Comparison of ENCODE assay signal across 20 mouse cellular contexts in genomic region chr1:36401509-36401908, GRCm38 (mm10). TPM values are rescaled to one million over a fixed set of nuclear protein-coding genes. Genes with fewer than 3 reads are reported as not detected.
DNase-seq lines count a peak whose midpoint lies in the region; ATAC-seq and TF ChIP-seq lines count a peak whose summit lies in the region.
"Had no signal": no experiment of that assay in that cellular context is flagged by ENCODE, and none has a peak within 500 bp of the region (broad histone marks: within the 10 kb centered on the region; RNA-seq: fewer than 3 reads in every experiment).

No protein-coding gene starts in this region.

- H3K36me3 ChIP-seq in forebrain, embryonic 16.5 days (ENCODE audit: control insufficient read depth, insufficient read depth): no peaks in the 10 kb centered on the region
- H3K36me3 ChIP-seq in midbrain, embryonic 15.5 days (replicated peaks): no peaks in the 10 kb centered on the region
- no peaks in the 10 kb centered on the region for H3K36me3 ChIP-seq in heart, embryonic 12.5 days
- H3K36me3 ChIP-seq: lung, embryonic 15.5 days had no signal

- peaks cover 15% of the 10 kb centered on the region for H3K4me1 ChIP-seq in forebrain, embryonic 16.5 days (replicated peaks; ENCODE audit: control insufficient read depth, insufficient read depth, low read length)
- peaks cover 18% of the 10 kb centered on the region for H3K4me1 ChIP-seq in midbrain, embryonic 15.5 days
- no peaks in the 10 kb centered on the region for H3K4me1 ChIP-seq in heart, embryonic 12.5 days (replicated peaks)
- H3K4me1 ChIP-seq: lung, embryonic 15.5 days; megakaryocyte, embryonic 14.5 days had no signal

- no peak overlapping the region for H3K9ac ChIP-seq in forebrain, embryonic 16.5 days (replicated peaks; ENCODE audit: low read depth, low read length)
- no peak overlapping the region for H3K9ac ChIP-seq in midbrain, embryonic 15.5 days
- no peak overlapping the region for H3K9ac ChIP-seq in heart, embryonic 12.5 days
- H3K9ac ChIP-seq: lung, embryonic 15.5 days had no signal

- DNase-seq in layer of hippocampus, adult 2 months (ENCODE audit: low spot score in 2 of 2): peak in 1 of 2 experiments; percentile 42
- DNase-seq in layer of hippocampus, adult 9-10 months (ENCODE audit: low spot score): no peak
- peak; percentile 69 for DNase-seq in brain, embryonic 18.5 days (ENCODE audit: low read depth, low spot score)
- no peak for DNase-seq in ovary, postnatal 36 days (ENCODE audit: low spot score)
- DNase-seq: adrenal gland, postnatal 36 days; cerebellum, adult 11-12 months; gastrocnemius, adult 2 months; heart, adult 18-20 months; heart, postnatal 14 days; kidney, adult 11 months; kidney, postnatal 25 days had no signal

- WGBS in forebrain, embryonic 16.5 days: 12% methylated on average over 4 of the region's 4 CpGs
- 33% methylated on average over 4 of the region's 4 CpGs for WGBS in midbrain, embryonic 15.5 days
- WGBS in heart, embryonic 12.5 days: 74% methylated on average over 4 of the region's 4 CpGs

- H3K27ac ChIP-seq in layer of hippocampus, adult 2 months: peak overlapping the region; percentile 52; the same call in 1 of the 2 replicates
- H3K27ac ChIP-seq in forebrain, embryonic 16.5 days (ENCODE audit: low read length): peak overlapping the region; percentile 64
- peak overlapping the region; percentile 75 for H3K27ac ChIP-seq in midbrain, embryonic 15.5 days
- H3K27ac ChIP-seq in heart, embryonic 12.5 days (ENCODE audit: poor library complexity, severe bottlenecking): no peak overlapping the region
- H3K27ac ChIP-seq: gastrocnemius, adult 2 months; lung, embryonic 15.5 days had no signal

- H3K4me3 ChIP-seq in layer of hippocampus, adult 2 months: no peak overlapping the region
- no peak overlapping the region for H3K4me3 ChIP-seq in forebrain, embryonic 16.5 days (replicated peaks; ENCODE audit: low read length)
- no peak overlapping the region for H3K4me3 ChIP-seq in midbrain, embryonic 15.5 days
- no peak overlapping the region for H3K4me3 ChIP-seq in heart, embryonic 12.5 days
- H3K4me3 ChIP-seq: gastrocnemius, adult 2 months; lung, embryonic 15.5 days; megakaryocyte, embryonic 14.5 days had no signal

- no peaks in the 10 kb centered on the region for H3K9me3 ChIP-seq in forebrain, embryonic 16.5 days (ENCODE audit: control insufficient read depth, low read length)
- H3K9me3 ChIP-seq in midbrain, embryonic 15.5 days: no peaks in the 10 kb centered on the region
- no peaks in the 10 kb centered on the region for H3K9me3 ChIP-seq in heart, embryonic 12.5 days (replicated peaks)
- H3K9me3 ChIP-seq: lung, embryonic 15.5 days had no signal

- H3K27me3 ChIP-seq in forebrain, embryonic 16.5 days (replicated peaks; ENCODE audit: control insufficient read depth, insufficient read depth, low read length): no peaks in the 10 kb centered on the region
- no peaks in the 10 kb centered on the region for H3K27me3 ChIP-seq in midbrain, embryonic 15.5 days (replicated peaks)
- no peaks in the 10 kb centered on the region for H3K27me3 ChIP-seq in heart, embryonic 12.5 days (replicated peaks)
- H3K27me3 ChIP-seq: lung, embryonic 15.5 days had no signal

- no peak overlapping the region for H3K4me2 ChIP-seq in forebrain, embryonic 16.5 days (ENCODE audit: low read length)
- peak overlapping the region; percentile 3; the same call in 1 of the 2 replicates for H3K4me2 ChIP-seq in midbrain, embryonic 15.5 days
- H3K4me2 ChIP-seq in heart, embryonic 12.5 days: no peak overlapping the region
- H3K4me2 ChIP-seq: liver, embryonic 11.5 days; lung, embryonic 15.5 days had no signal

- no peak for TF ChIP-seq CTCF in layer of hippocampus, adult 2 months (conservative IDR thresholded peaks at IDR 0.05)

- peak; percentile 92 for ATAC-seq in forebrain, embryonic 16.5 days
- ATAC-seq in midbrain, embryonic 15.5 days (replicated peaks): peak; percentile 92
- ATAC-seq in heart, embryonic 12.5 days (ENCODE audit: insufficient number of reproducible peaks, low FRiP score): no peak

RNA-seq across cellular contexts. Expression of gene Fer1l5, which starts 29.4 kb away (rescaled TPM):
- total RNA-seq in layer of hippocampus, adult 2 months (2021): not detected
- 2.0 and 3.2 TPM in 2 replicates for polyA plus RNA-seq in forebrain, embryonic 16.5 days (2015; fragmentation: Nextera tagmentation; extraction: Ambion mirVana)
- polyA plus RNA-seq in midbrain, embryonic 15.5 days (2015; fragmentation: Nextera tagmentation; extraction: Ambion mirVana): 2.6 TPM in 2 replicates
- polyA plus RNA-seq in heart, embryonic 12.5 days (2016; fragmentation: Nextera tagmentation; extraction: Ambion mirVana): 1.2 and 1.3 TPM in 2 replicates
- total RNA-seq: common myeloid progenitor, adult 5-6 weeks; gastrocnemius, adult 2 months; heart, adult 18-20 months; heart, postnatal 14 days; left cerebral cortex, postnatal 10 days; MEL had no signal

RNA-seq across cellular contexts. Expression of gene Kansl3, which starts 32.5 kb away (rescaled TPM):
- total RNA-seq in layer of hippocampus, adult 2 months (2021): 10 to 100 TPM; 76.1 to 76.8 TPM
- polyA plus RNA-seq in forebrain, embryonic 16.5 days (2015; fragmentation: Nextera tagmentation; extraction: Ambion mirVana): 36.1 and 43.0 TPM in 2 replicates
- polyA plus RNA-seq in midbrain, embryonic 15.5 days (2015; fragmentation: Nextera tagmentation; extraction: Ambion mirVana): 44.4 and 44.9 TPM in 2 replicates
- polyA plus RNA-seq in heart, embryonic 12.5 days (2016; fragmentation: Nextera tagmentation; extraction: Ambion mirVana): 54.2 TPM in 2 replicates

RNA-seq across cellular contexts. Expression of gene Lman2l, which starts 43.6 kb away (rescaled TPM):
- total RNA-seq in layer of hippocampus, adult 2 months (2021): 10 to 100 TPM; 73.2 to 77.2 TPM
- polyA plus RNA-seq in forebrain, embryonic 16.5 days (2015; fragmentation: Nextera tagmentation; extraction: Ambion mirVana): 62.8 and 67.6 TPM in 2 replicates
- 67.3 and 74.5 TPM in 2 replicates for polyA plus RNA-seq in midbrain, embryonic 15.5 days (2015; fragmentation: Nextera tagmentation; extraction: Ambion mirVana)
- 53.8 and 57.7 TPM in 2 replicates for polyA plus RNA-seq in heart, embryonic 12.5 days (2016; fragmentation: Nextera tagmentation; extraction: Ambion mirVana)
